ENCODE assay signal across 25 mouse cellular contexts in genomic region chr14:120322041-120322440, GRCm38 (mm10). TPM values are rescaled to one million over a fixed set of nuclear protein-coding genes. Genes with fewer than 3 reads are reported as not detected.
A peak's percentile ranks its signal among the peaks of the same experiment; 100 is the strongest.
DNase-seq lines count a peak whose midpoint lies in the region; ATAC-seq lines count a peak whose summit lies in the region.
"Had no signal": no experiment of that assay in that cellular context is flagged by ENCODE, and none has a peak within 500 bp of the region (broad histone marks: within the 10 kb centered on the region; RNA-seq: fewer than 3 reads in every experiment).

No protein-coding gene starts in this region.

- no peaks in the 10 kb centered on the region for H3K9me3 ChIP-seq in limb, embryonic 13.5 days
- no peaks in the 10 kb centered on the region for H3K9me3 ChIP-seq in limb, embryonic 10.5 days (replicated peaks)
- no peaks in the 10 kb centered on the region for H3K9me3 ChIP-seq in embryonic facial prominence, embryonic 13.5 days
- no peaks in the 10 kb centered on the region for H3K9me3 ChIP-seq in limb, embryonic 15.5 days
- H3K9me3 ChIP-seq in kidney, embryonic 14.5 days (ENCODE audit: control insufficient read depth, low read length): no peaks in the 10 kb centered on the region
- H3K9me3 ChIP-seq: forebrain, embryonic 12.5 days; heart, embryonic 12.5 days; hindbrain, embryonic 13.5 days; lung, embryonic 15.5 days; midbrain, embryonic 12.5 days; neural tube, embryonic 13.5 days had no signal

- no peak overlapping the region for H3K4me2 ChIP-seq in limb, embryonic 13.5 days (replicated peaks)
- H3K4me2 ChIP-seq in embryonic facial prominence, embryonic 13.5 days: no peak overlapping the region
- no peak overlapping the region for H3K4me2 ChIP-seq in limb, embryonic 15.5 days
- no peak overlapping the region for H3K4me2 ChIP-seq in kidney, embryonic 14.5 days (replicated peaks; ENCODE audit: low read depth, low read length)
- H3K4me2 ChIP-seq: forebrain, embryonic 12.5 days; heart, embryonic 12.5 days; hindbrain, embryonic 13.5 days; liver, embryonic 11.5 days; lung, embryonic 15.5 days; midbrain, embryonic 12.5 days; neural tube, embryonic 13.5 days had no signal

- no peak overlapping the region for H3K4me3 ChIP-seq in limb, embryonic 13.5 days
- H3K4me3 ChIP-seq in limb, embryonic 10.5 days: no peak overlapping the region
- no peak overlapping the region for H3K4me3 ChIP-seq in embryonic facial prominence, embryonic 13.5 days
- H3K4me3 ChIP-seq in limb, embryonic 15.5 days: no peak overlapping the region
- no peak overlapping the region for H3K4me3 ChIP-seq in kidney, embryonic 14.5 days (ENCODE audit: low read length)
- H3K4me3 ChIP-seq: forebrain, embryonic 12.5 days; heart, adult 2 months; heart, embryonic 12.5 days; hindbrain, embryonic 13.5 days; lung, embryonic 15.5 days; midbrain, embryonic 12.5 days; neural tube, embryonic 13.5 days had no signal

- peak overlapping the region; percentile 34; the same call in 1 of the 2 replicates for H3K27ac ChIP-seq in limb, embryonic 13.5 days
- no peak overlapping the region for H3K27ac ChIP-seq in limb, embryonic 10.5 days
- H3K27ac ChIP-seq in embryonic facial prominence, embryonic 13.5 days: peak overlapping the region; percentile 73
- H3K27ac ChIP-seq in limb, embryonic 15.5 days: 0 out of 2 replicates have a peak overlapping the region, but pooled peaks have one; percentile 0
- H3K27ac ChIP-seq in kidney, embryonic 14.5 days (ENCODE audit: low read depth, low read length): no peak overlapping the region
- H3K27ac ChIP-seq: forebrain, embryonic 12.5 days; heart, adult 2 months; hindbrain, embryonic 13.5 days; lung, embryonic 15.5 days; midbrain, embryonic 12.5 days; neural tube, embryonic 13.5 days had no signal

- no peak for DNase-seq in limb, embryonic 10.5 days (ENCODE audit: low spot score)
- DNase-seq in spleen, postnatal 10 days (ENCODE audit: low spot score in 2 of 2): no peak
- no peak for DNase-seq in spleen, adult 18-20 months
- DNase-seq: adrenal gland, postnatal 25 days; B cell, adult 2 months; cerebellum, postnatal 10 days; forebrain, postnatal 0 days; gastrocnemius, postnatal 14 days; heart, adult 2 months; heart, postnatal 4 days; kidney, adult 11 months; kidney, postnatal 36 days; layer of hippocampus, postnatal 36 days; thymus, postnatal 25 days had no signal

- peaks cover 46% of the 10 kb centered on the region for H3K4me1 ChIP-seq in limb, embryonic 13.5 days
- H3K4me1 ChIP-seq in limb, embryonic 10.5 days: peaks cover 15% of the 10 kb centered on the region
- H3K4me1 ChIP-seq in embryonic facial prominence, embryonic 13.5 days: peaks cover 59% of the 10 kb centered on the region
- peaks cover 34% of the 10 kb centered on the region for H3K4me1 ChIP-seq in limb, embryonic 15.5 days
- 0 out of 2 replicates have a peak, but pooled peaks cover 7% of the 10 kb centered on the region for H3K4me1 ChIP-seq in kidney, embryonic 14.5 days (ENCODE audit: control insufficient read depth, insufficient read depth, low read length)
- H3K4me1 ChIP-seq: neural tube, embryonic 13.5 days had no signal

- H3K36me3 ChIP-seq in limb, embryonic 13.5 days: peaks cover 32% of the 10 kb centered on the region
- H3K36me3 ChIP-seq in limb, embryonic 10.5 days: peaks cover 27% of the 10 kb centered on the region
- H3K36me3 ChIP-seq in embryonic facial prominence, embryonic 13.5 days: peaks cover 29% of the 10 kb centered on the region
- peaks cover 14% of the 10 kb centered on the region; the same call in 1 of the 2 replicates for H3K36me3 ChIP-seq in limb, embryonic 15.5 days
- peaks cover 4% of the 10 kb centered on the region; the same call in 1 of the 2 replicates for H3K36me3 ChIP-seq in kidney, embryonic 14.5 days (ENCODE audit: control insufficient read depth, insufficient read depth, low read length)
- H3K36me3 ChIP-seq: forebrain, embryonic 12.5 days; hindbrain, embryonic 13.5 days; midbrain, embryonic 12.5 days; neural tube, embryonic 13.5 days had no signal

- H3K27me3 ChIP-seq in limb, embryonic 13.5 days: no peaks in the 10 kb centered on the region
- no peaks in the 10 kb centered on the region for H3K27me3 ChIP-seq in limb, embryonic 10.5 days (ENCODE audit: low read depth, poor library complexity, severe bottlenecking)
- no peaks in the 10 kb centered on the region for H3K27me3 ChIP-seq in embryonic facial prominence, embryonic 13.5 days
- H3K27me3 ChIP-seq in limb, embryonic 15.5 days: no peaks in the 10 kb centered on the region
- no peaks in the 10 kb centered on the region for H3K27me3 ChIP-seq in kidney, embryonic 14.5 days (ENCODE audit: control insufficient read depth, insufficient read depth, low read length)
- H3K27me3 ChIP-seq: forebrain, embryonic 12.5 days; heart, embryonic 12.5 days; hindbrain, embryonic 13.5 days; lung, embryonic 15.5 days; midbrain, embryonic 12.5 days; neural tube, embryonic 13.5 days had no signal

- H3K9ac ChIP-seq in limb, embryonic 13.5 days: no peak overlapping the region
- H3K9ac ChIP-seq in embryonic facial prominence, embryonic 13.5 days: no peak overlapping the region
- no peak overlapping the region for H3K9ac ChIP-seq in limb, embryonic 15.5 days
- H3K9ac ChIP-seq in kidney, embryonic 14.5 days (ENCODE audit: low read depth, low read length): no peak overlapping the region
- H3K9ac ChIP-seq: forebrain, embryonic 12.5 days; forebrain, postnatal 0 days; heart, embryonic 12.5 days; hindbrain, embryonic 13.5 days; lung, embryonic 15.5 days; midbrain, embryonic 12.5 days; neural tube, embryonic 13.5 days had no signal

- WGBS in limb, embryonic 13.5 days: 89% methylated on average over 8 of the region's 8 CpGs
- WGBS in limb, embryonic 10.5 days: 87% methylated on average over 8 of the region's 8 CpGs
- 71% methylated on average over 8 of the region's 8 CpGs for WGBS in embryonic facial prominence, embryonic 13.5 days
- WGBS in limb, embryonic 15.5 days: 79% methylated on average over 8 of the region's 8 CpGs
- WGBS in kidney, embryonic 14.5 days: 92% methylated on average over 8 of the region's 8 CpGs

- ATAC-seq in limb, embryonic 13.5 days (ENCODE audit: low FRiP score, low read depth): no peak
- no peak; the same call in 1 of the 2 replicates for ATAC-seq in embryonic facial prominence, embryonic 13.5 days (ENCODE audit: insufficient number of reproducible peaks, insufficient read depth, low FRiP score, low TSS enrichment, low read depth)
- no peak for ATAC-seq in limb, embryonic 15.5 days (ENCODE audit: insufficient number of reproducible peaks, low FRiP score, low TSS enrichment, low read depth)
- no peak for ATAC-seq in kidney, embryonic 14.5 days (ENCODE audit: low FRiP score, low TSS enrichment)
- ATAC-seq: forebrain, postnatal 0 days had no signal

RNA-seq across cellular contexts. Expression of gene Mbnl2, which starts 46.6 kb away (rescaled TPM):
- 127 TPM in 2 replicates for polyA plus RNA-seq in limb, embryonic 13.5 days (2015; fragmentation: Nextera tagmentation; extraction: Ambion mirVana)
- 33.8 and 45.5 TPM in 2 replicates for polyA plus RNA-seq in limb, embryonic 10.5 days (2016; fragmentation: Nextera tagmentation; extraction: Ambion mirVana)
- polyA plus RNA-seq in embryonic facial prominence, embryonic 13.5 days (2015; fragmentation: Nextera tagmentation; extraction: Ambion mirVana): 146 and 173 TPM in 2 replicates
- polyA plus RNA-seq in limb, embryonic 15.5 days (2015; fragmentation: Nextera tagmentation; extraction: Ambion mirVana): 163 and 180 TPM in 2 replicates
- 61.3 and 84.9 TPM in 2 replicates for polyA plus RNA-seq in kidney, embryonic 14.5 days (2014; fragmentation: Nextera tagmentation; extraction: Ambion mirVana)

Comparison
In these comparisons a context has a peak if more than half of its experiments do, and no peak if none do; other contexts are left out.
1. H3K27ac ChIP-seq: peak in limb, embryonic 13.5 days (single experiment), embryonic facial prominence, embryonic 13.5 days (single experiment) and limb, embryonic 15.5 days (single experiment); none in limb, embryonic 10.5 days (single experiment) and kidney, embryonic 14.5 days (single experiment).